Mouse (Mus musculus): ENCODE results near the gene Crocc2. TPM values are rescaled to one million over a fixed set of nuclear protein-coding genes. Genes with fewer than 3 reads are reported as not detected.

The Crocc2 gene
- polyA plus RNA-seq (2014; fragmentation: Illumina TruSeq; extraction: RNeasy Lipid Tissue Mini Kit (QIAGEN cat#74804); ENCODE audit: low read depth, low replicate concordance) = not detected

GRCm38 (mm10) chr1:93168295-93168775 is at the start of gene Crocc2:
Gene Crocc2 (plus strand): TSS chr1:93168725.

GRCm38 (mm10) chr1:93135036-93135526 is 33.4 kb upstream of the Crocc2 start, which contains the start of gene Agxt:
Gene Agxt (plus strand): TSS chr1:93135240.

GRCm38 (mm10) chr1:93160501-93161133 is 7.9 kb upstream of the Crocc2 start, which contains the start of gene 2310007B03Rik:
Gene 2310007B03Rik (minus strand): TSS chr1:93160948.

GRCm38 (mm10) chr1:93235576-93236544 is 67.3 kb downstream of the Crocc2 start, which contains the start of gene Sned1:
Gene Sned1 (plus strand): TSS chr1:93235841.

Other genes with a start within 250 kb of the Crocc2 start
- 2.2 TPM for gene Capn10, start 234.3 kb upstream of the Crocc2 start, polyA plus RNA-seq (2014; fragmentation: Illumina TruSeq; extraction: RNeasy Lipid Tissue Mini Kit (QIAGEN cat#74804); ENCODE audit: low read depth, low replicate concordance)
- 0.76 TPM for gene Gpr35, start 217.9 kb upstream of the Crocc2 start, polyA plus RNA-seq (2014; fragmentation: Illumina TruSeq; extraction: RNeasy Lipid Tissue Mini Kit (QIAGEN cat#74804); ENCODE audit: low read depth, low replicate concordance)
- gene Aqp12, start 162.4 kb upstream of the Crocc2 start, polyA plus RNA-seq (2014; fragmentation: Illumina TruSeq; extraction: RNeasy Lipid Tissue Mini Kit (QIAGEN cat#74804); ENCODE audit: low read depth, low replicate concordance) = not detected
- gene Kif1a, start 66.8 kb upstream of the Crocc2 start, polyA plus RNA-seq (2014; fragmentation: Illumina TruSeq; extraction: RNeasy Lipid Tissue Mini Kit (QIAGEN cat#74804); ENCODE audit: low read depth, low replicate concordance) = 5.5 TPM
- gene Agxt, start 33.5 kb upstream of the Crocc2 start, polyA plus RNA-seq (2014; fragmentation: Illumina TruSeq; extraction: RNeasy Lipid Tissue Mini Kit (QIAGEN cat#74804); ENCODE audit: low read depth, low replicate concordance) = not detected
- gene 2310007B03Rik, start 7.8 kb upstream of the Crocc2 start, polyA plus RNA-seq (2014; fragmentation: Illumina TruSeq; extraction: RNeasy Lipid Tissue Mini Kit (QIAGEN cat#74804); ENCODE audit: low read depth, low replicate concordance) = not detected
- 20.2 TPM for gene Sned1, start 67.1 kb downstream of the Crocc2 start, polyA plus RNA-seq (2014; fragmentation: Illumina TruSeq; extraction: RNeasy Lipid Tissue Mini Kit (QIAGEN cat#74804); ENCODE audit: low read depth, low replicate concordance)
- 24.6 TPM for gene Mterf4, start 137.2 kb downstream of the Crocc2 start, polyA plus RNA-seq (2014; fragmentation: Illumina TruSeq; extraction: RNeasy Lipid Tissue Mini Kit (QIAGEN cat#74804); ENCODE audit: low read depth, low replicate concordance)
- gene Ppp1r7, start 174.1 kb downstream of the Crocc2 start, polyA plus RNA-seq (2014; fragmentation: Illumina TruSeq; extraction: RNeasy Lipid Tissue Mini Kit (QIAGEN cat#74804); ENCODE audit: low read depth, low replicate concordance) = 121 TPM
- 1.7 TPM for gene Pask, start 174.8 kb downstream of the Crocc2 start, polyA plus RNA-seq (2014; fragmentation: Illumina TruSeq; extraction: RNeasy Lipid Tissue Mini Kit (QIAGEN cat#74804); ENCODE audit: low read depth, low replicate concordance)
- gene Ano7, start 205.2 kb downstream of the Crocc2 start, polyA plus RNA-seq (2014; fragmentation: Illumina TruSeq; extraction: RNeasy Lipid Tissue Mini Kit (QIAGEN cat#74804); ENCODE audit: low read depth, low replicate concordance) = not detected

Measured in adrenal gland, adult 10 weeks (tissue).